12 mouse cellular contexts compared by ENCODE assay signal in genomic region chr2:136753682-136754081, GRCm38 (mm10). TPM values are rescaled to one million over a fixed set of nuclear protein-coding genes. Genes with fewer than 3 reads are reported as not detected.
DNase-seq lines count a peak whose midpoint lies in the region; ATAC-seq lines count a peak whose summit lies in the region.
"Had no signal": no experiment of that assay in that cellular context is flagged by ENCODE, and none has a peak within 500 bp of the region (broad histone marks: within the 10 kb centered on the region; RNA-seq: fewer than 3 reads in every experiment).

No protein-coding gene starts in this region.

- peaks cover 25% of the 10 kb centered on the region for H3K4me1 ChIP-seq in hindbrain, embryonic 10.5 days (replicated peaks)
- H3K4me1 ChIP-seq in midbrain, embryonic 13.5 days (replicated peaks): peaks cover 8% of the 10 kb centered on the region

- H3K4me3 ChIP-seq in hindbrain, embryonic 10.5 days: no peak overlapping the region
- H3K4me3 ChIP-seq in midbrain, embryonic 13.5 days (replicated peaks): no peak overlapping the region

- DNase-seq in frontal cortex, postnatal 36 days (ENCODE audit: low spot score in 2 of 2): no peak
- peak; percentile 70 for DNase-seq in brain, adult 2 months (ENCODE audit: low read depth, low spot score)
- DNase-seq in hindbrain, embryonic 10.5 days (ENCODE audit: low spot score): peak; percentile 42
- no peak for DNase-seq in lung, postnatal 14 days
- DNase-seq in gastrocnemius, postnatal 14 days: no peak
- DNase-seq: kidney, postnatal 14 days had no signal

- intact Hi-C loops in gastrocnemius, postnatal 14 days (cut with DNase I; ENCODE audit: low total_unique reads): no loop called here

- H3K36me3 ChIP-seq in hindbrain, embryonic 10.5 days: no peaks in the 10 kb centered on the region
- H3K36me3 ChIP-seq in midbrain, embryonic 13.5 days: 0 out of 2 replicates have a peak, but pooled peaks cover 3% of the 10 kb centered on the region

- ATAC-seq in frontal cortex, adult (ENCODE audit: low TSS enrichment): peak; percentile 39; the same call in 1 of the 2 replicates
- peak; percentile 73 for ATAC-seq in midbrain, embryonic 13.5 days
- ATAC-seq in megakaryocyte-erythroid progenitor cell, adult 5-6 weeks (replicated peaks; ENCODE audit: low FRiP score, low TSS enrichment, poor library complexity, severe bottlenecking): no peak
- ATAC-seq: CD4-positive, CD25-positive, alpha-beta regulatory T cell, adult 4 months had no signal

- 18% methylated on average over 3 of the region's 3 CpGs for WGBS in hindbrain, embryonic 10.5 days
- WGBS in midbrain, embryonic 13.5 days: 17% methylated on average over 3 of the region's 3 CpGs

- H3K27ac ChIP-seq in hindbrain, embryonic 10.5 days: no peak overlapping the region; the same call in 1 of the 2 replicates
- H3K27ac ChIP-seq in midbrain, embryonic 13.5 days: no peak overlapping the region
- H3K27ac ChIP-seq: macrophage; stomach, postnatal 0 days had no signal

- H3K4me2 ChIP-seq in midbrain, embryonic 13.5 days (replicated peaks): no peak overlapping the region

- H3K27me3 ChIP-seq in hindbrain, embryonic 10.5 days (ENCODE audit: insufficient read depth, poor library complexity, severe bottlenecking): no peaks in the 10 kb centered on the region
- H3K27me3 ChIP-seq in midbrain, embryonic 13.5 days: no peaks in the 10 kb centered on the region

- H3K9me3 ChIP-seq in hindbrain, embryonic 10.5 days: no peaks in the 10 kb centered on the region
- H3K9me3 ChIP-seq in midbrain, embryonic 13.5 days: no peaks in the 10 kb centered on the region

- H3K9ac ChIP-seq in midbrain, embryonic 13.5 days (replicated peaks): no peak overlapping the region

RNA-seq across cellular contexts. Expression of gene Snap25, which starts 40.4 kb away (rescaled TPM):
- 27.8 and 39.4 TPM in 2 replicates for polyA plus RNA-seq in hindbrain, embryonic 10.5 days (2016; fragmentation: Nextera tagmentation; extraction: Ambion mirVana)
- 78.4 and 90.0 TPM in 2 replicates for polyA plus RNA-seq in midbrain, embryonic 13.5 days (2015; fragmentation: Nextera tagmentation; extraction: Ambion mirVana)
- total RNA-seq in gastrocnemius, postnatal 14 days (2021): under 1 TPM in 1 of 2 experiments, not detected in 1; 0.31 TPM
- total RNA-seq in megakaryocyte-erythroid progenitor cell, adult 5-6 weeks (2014; fragmentation: Nextera tagmentation): not detected in 2 replicates
- not detected in 2 replicates for total RNA-seq in megakaryocyte-erythroid progenitor cell, adult 5-6 weeks (2017)
- polyA plus RNA-seq: CD4-positive, CD25-positive, alpha-beta regulatory T cell, adult 4 months; macrophage had no signal

Comparison
In these comparisons a context has a peak if more than half of its experiments do, and no peak if none do; other contexts are left out.
1. DNase-seq: peak in brain, adult 2 months (single experiment) and hindbrain, embryonic 10.5 days (single experiment); none in frontal cortex, postnatal 36 days (0 of 2), lung, postnatal 14 days (single experiment) and gastrocnemius, postnatal 14 days (single experiment).